Mouse (Mus musculus): Measurements from ENCODE around the gene Klrb1. TPM values are rescaled to one million over a fixed set of nuclear protein-coding genes. Genes with fewer than 3 reads are reported as not detected.

Gene Klrb1
- polyA plus RNA-seq, 1 experiment from 2014 or later, result 0.35 TPM

- H3K9ac ChIP-seq (replicated peaks; ENCODE audit: low read depth, low read length), result no peak within 1 kb of the TSS
- no peak for ATAC-seq (ENCODE audit: low read depth)
- no peak within 1 kb of the TSS for H3K27ac ChIP-seq (ENCODE audit: low read depth, low read length)
- no peaks in the 10 kb centered on the region for H3K4me1 ChIP-seq (ENCODE audit: control insufficient read depth, insufficient read depth, low read length)
- WGBS, result 16% methylated on average over 1 of the region's 1 CpGs
- no peak within 1 kb of the TSS for H3K4me3 ChIP-seq (ENCODE audit: low read depth, low read length)
- no peaks in the 10 kb centered on the region for H3K27me3 ChIP-seq (ENCODE audit: control insufficient read depth, insufficient read depth, low read length)
- H3K9me3 ChIP-seq (ENCODE audit: control insufficient read depth, low read length), result no peaks in the 10 kb centered on the region
- H3K4me2 ChIP-seq (ENCODE audit: low read depth, low read length), result no peak within 1 kb of the TSS
- no peaks in the 10 kb centered on the region for H3K36me3 ChIP-seq (ENCODE audit: control insufficient read depth, insufficient read depth, low read length)
Measured at GRCm38 (mm10) chr6:128662206-128662605, 60.7 kb downstream of the Klrb1 start, which contains the start of gene Clec2h. Clec2h (plus strand) TSS chr6:128662385.

- no peak for ATAC-seq (ENCODE audit: low read depth)
- no peak overlapping the region for H3K27ac ChIP-seq (ENCODE audit: low read depth, low read length)
- 92% methylated on average over 1 of the region's 1 CpGs for WGBS
Measured at GRCm38 (mm10) chr6:128661249-128661648, 61.6 kb downstream of the Klrb1 start.

More at GRCm38 (mm10) chr6:128661249-128661648, 61.6 kb downstream of the Klrb1 start:
- H3K9ac ChIP-seq (replicated peaks; ENCODE audit: low read depth, low read length), result no peak overlapping the region
- H3K9me3 ChIP-seq (ENCODE audit: control insufficient read depth, low read length), result no peaks in the 10 kb centered on the region
- no peaks in the 10 kb centered on the region for H3K4me1 ChIP-seq (ENCODE audit: control insufficient read depth, insufficient read depth, low read length)
- no peak overlapping the region for H3K4me2 ChIP-seq (ENCODE audit: low read depth, low read length)
- no peaks in the 10 kb centered on the region for H3K36me3 ChIP-seq (ENCODE audit: control insufficient read depth, insufficient read depth, low read length)
- no peaks in the 10 kb centered on the region for H3K27me3 ChIP-seq (ENCODE audit: control insufficient read depth, insufficient read depth, low read length)
- H3K4me3 ChIP-seq (ENCODE audit: low read depth, low read length), result no peak overlapping the region

Other genes with a start within 250 kb of the Klrb1 start
- gene Pzp, start 196.3 kb downstream of the Klrb1 start, polyA plus RNA-seq (2014; fragmentation: Nextera tagmentation; extraction: Ambion mirVana), result 0.12 and 0.43 TPM in 2 replicates
- 3.7 and 4.5 TPM in 2 replicates for gene A2ml1, start 141.5 kb downstream of the Klrb1 start, polyA plus RNA-seq (2014; fragmentation: Nextera tagmentation; extraction: Ambion mirVana)
- not detected in 2 replicates for gene Klrb1a, start 99.5 kb downstream of the Klrb1 start, polyA plus RNA-seq (2014; fragmentation: Nextera tagmentation; extraction: Ambion mirVana)
- gene Clec2h, start 60.7 kb downstream of the Klrb1 start, polyA plus RNA-seq (2014; fragmentation: Nextera tagmentation; extraction: Ambion mirVana), result not detected in 2 replicates
- gene Klrb1c, start 66.2 kb upstream of the Klrb1 start, polyA plus RNA-seq (2014; fragmentation: Nextera tagmentation; extraction: Ambion mirVana), result not detected in 2 replicates
- gene Gm44511, start 103.3 kb upstream of the Klrb1 start, polyA plus RNA-seq (2014; fragmentation: Nextera tagmentation; extraction: Ambion mirVana), result not detected in 2 replicates
- not detected in 2 replicates for gene Klrb1b, start 103.3 kb upstream of the Klrb1 start, polyA plus RNA-seq (2014; fragmentation: Nextera tagmentation; extraction: Ambion mirVana)
- gene Clec2i, start 164.5 kb upstream of the Klrb1 start, polyA plus RNA-seq (2014; fragmentation: Nextera tagmentation; extraction: Ambion mirVana), result not detected in 2 replicates
- gene BC035044, start 168.1 kb upstream of the Klrb1 start, polyA plus RNA-seq (2014; fragmentation: Nextera tagmentation; extraction: Ambion mirVana), result 0.50 TPM in 2 replicates
- not detected in 2 replicates for gene Clec2g, start 211.3 kb upstream of the Klrb1 start, polyA plus RNA-seq (2014; fragmentation: Nextera tagmentation; extraction: Ambion mirVana)

Measured in neural tube, embryonic 14.5 days (tissue).